Mouse (Mus musculus): Measurements from ENCODE around the gene Tmem41b.
"Not testable (repeated sequence)": the region's sequence is repeated elsewhere in the genome, so short reads cannot be mapped to it uniquely, and the experiment has no call there.

Tmem41b gene

DNA sequence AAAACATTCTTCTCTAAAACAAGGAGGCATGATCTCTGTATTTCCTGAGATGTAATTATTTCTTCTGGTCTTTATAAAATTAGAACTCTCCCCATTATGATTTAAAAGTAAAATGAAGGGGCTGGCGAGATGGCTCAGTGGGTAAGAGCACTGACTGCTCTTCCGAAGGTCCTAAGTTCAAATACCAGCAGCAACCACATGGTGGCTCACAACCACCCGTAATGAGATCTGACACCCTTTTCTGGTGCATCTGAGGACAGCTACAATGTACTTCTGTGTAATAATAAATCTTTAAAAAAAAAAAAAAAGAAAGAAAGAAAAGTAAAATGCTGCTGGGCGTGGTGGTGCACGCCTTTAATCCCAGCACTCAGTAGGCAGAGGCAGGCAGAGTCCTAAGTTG, 9.6 kb downstream of the Tmem41b start:
- DNase-seq (ENCODE audit: low read depth, low spot score), result not testable (repeated sequence)

DNA sequence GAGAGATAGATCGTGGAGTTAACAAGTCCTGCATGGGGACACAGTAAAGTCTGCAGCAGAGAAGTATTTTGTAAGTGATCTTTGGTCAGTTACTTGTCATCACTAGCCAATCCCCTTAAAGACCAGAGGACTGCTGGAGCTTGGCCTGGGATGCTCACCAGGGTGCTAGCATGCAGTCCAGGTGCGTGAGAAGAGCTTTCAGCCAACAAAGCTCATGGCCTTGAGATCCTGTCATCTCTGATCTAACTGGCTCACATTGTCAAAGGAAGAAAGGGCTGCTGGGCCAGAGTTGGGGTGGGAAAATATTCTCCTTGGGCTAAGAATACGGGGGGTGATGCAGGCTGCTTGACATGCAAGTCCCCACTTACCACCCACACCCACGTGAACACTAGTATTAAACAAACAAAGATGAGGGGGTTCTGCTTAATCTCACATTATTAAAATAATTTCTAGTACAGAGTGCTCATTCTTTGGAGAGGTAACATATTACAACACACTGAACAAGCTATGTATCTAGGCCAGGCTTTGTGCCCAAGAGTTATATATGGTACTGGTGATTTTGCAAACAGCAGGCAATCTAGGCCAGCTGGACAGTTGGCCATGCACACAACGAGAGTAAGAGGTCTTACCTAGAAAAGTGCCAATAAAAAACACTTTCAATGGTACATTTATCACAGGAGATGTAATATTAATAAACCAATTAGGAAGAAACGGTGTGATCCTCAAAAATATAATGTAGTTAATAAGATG, 10.6 kb downstream of the Tmem41b start:
- DNase-seq (ENCODE audit: low read depth, low spot score), result no peak

- DNase-seq (ENCODE audit: low read depth, low spot score), result no peak
These were observed 17.2 kb downstream of the Tmem41b start for GRCm38 (mm10) chr7:109969542-109969941.

DNA sequence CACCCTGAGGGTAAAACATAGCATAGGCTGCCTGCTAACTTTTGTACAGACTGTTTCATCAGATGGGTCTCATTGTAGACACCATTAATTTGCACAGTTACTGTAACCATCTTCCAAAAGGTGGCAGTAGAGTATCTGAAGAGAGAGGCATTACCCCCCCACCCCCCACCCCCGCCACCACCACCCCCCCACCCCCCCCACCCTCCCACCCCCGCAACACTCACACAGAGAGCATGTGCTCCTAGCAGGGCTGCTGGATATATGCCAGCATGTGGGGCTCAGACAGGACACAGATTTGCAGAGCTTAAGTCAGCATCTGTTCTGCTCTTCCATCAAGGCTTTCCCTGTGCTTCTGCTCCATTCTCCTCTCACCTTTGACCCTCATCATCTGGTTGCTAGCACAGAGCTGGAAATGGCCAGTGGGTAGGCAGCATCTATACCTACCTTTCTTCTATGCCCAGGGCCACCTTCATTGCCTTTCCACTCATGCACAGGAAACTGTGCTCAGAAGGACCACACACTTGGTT, 17.7 kb downstream of the Tmem41b start:
- peak; percentile 93 for DNase-seq (ENCODE audit: low read depth, low spot score)

- DNase-seq (ENCODE audit: low read depth, low spot score), result no peak
These were observed 18.7 kb downstream of the Tmem41b start for GRCm38 (mm10) chr7:109967805-109968579.

GRCm38 (mm10) chr7:109965658-109966057, 21.1 kb downstream of the Tmem41b start:
- no peak for DNase-seq (ENCODE audit: low read depth, low spot score)

- DNase-seq (ENCODE audit: low read depth, low spot score), result no peak
These were observed 23.0 kb downstream of the Tmem41b start for GRCm38 (mm10) chr7:109963707-109964106.

DNA sequence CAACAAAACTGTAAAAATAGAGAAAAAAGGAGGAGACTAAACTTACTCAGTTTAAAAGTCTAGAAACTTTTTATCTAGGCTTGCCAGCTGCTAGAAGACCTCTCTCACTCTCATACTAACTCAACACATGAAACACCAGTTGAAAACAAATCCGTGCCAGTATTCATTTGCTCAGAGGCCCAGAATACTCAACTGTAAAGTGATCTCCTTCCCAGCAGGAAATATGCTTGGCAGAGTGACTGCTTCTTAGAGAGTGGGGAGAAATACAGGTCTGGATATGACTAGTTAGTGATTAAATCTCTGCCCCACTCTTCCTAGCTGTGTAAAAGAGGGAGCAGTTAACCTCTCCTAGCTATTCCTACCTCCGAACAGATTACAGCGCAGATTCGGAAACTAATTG, 24.1 kb downstream of the Tmem41b start:
- DNase-seq (ENCODE audit: low read depth, low spot score), result no peak

DNA sequence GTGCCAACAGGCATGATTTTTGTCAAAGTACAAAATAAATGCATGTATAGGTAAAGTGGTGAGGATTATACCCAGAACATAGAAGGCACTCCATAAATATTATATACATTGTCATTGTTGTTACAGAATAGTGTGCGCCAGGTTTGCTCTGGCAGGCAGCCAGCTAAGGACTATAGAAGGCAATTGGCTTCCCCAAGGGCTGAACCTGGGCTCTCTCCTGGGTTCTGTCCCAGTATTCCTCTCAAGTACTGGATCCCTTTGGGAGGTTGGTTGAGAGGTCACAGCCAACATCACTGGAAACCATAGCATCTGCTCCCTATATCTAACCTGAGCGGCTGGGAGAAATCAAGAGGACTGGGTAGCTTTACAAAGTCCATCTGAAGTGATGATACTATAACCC, 25.2 kb downstream of the Tmem41b start:
- no peak for DNase-seq (ENCODE audit: low read depth, low spot score)

GRCm38 (mm10) chr7:109960613-109961154, 26.0 kb downstream of the Tmem41b start:
- no peak for DNase-seq (ENCODE audit: low read depth, low spot score)

DNA sequence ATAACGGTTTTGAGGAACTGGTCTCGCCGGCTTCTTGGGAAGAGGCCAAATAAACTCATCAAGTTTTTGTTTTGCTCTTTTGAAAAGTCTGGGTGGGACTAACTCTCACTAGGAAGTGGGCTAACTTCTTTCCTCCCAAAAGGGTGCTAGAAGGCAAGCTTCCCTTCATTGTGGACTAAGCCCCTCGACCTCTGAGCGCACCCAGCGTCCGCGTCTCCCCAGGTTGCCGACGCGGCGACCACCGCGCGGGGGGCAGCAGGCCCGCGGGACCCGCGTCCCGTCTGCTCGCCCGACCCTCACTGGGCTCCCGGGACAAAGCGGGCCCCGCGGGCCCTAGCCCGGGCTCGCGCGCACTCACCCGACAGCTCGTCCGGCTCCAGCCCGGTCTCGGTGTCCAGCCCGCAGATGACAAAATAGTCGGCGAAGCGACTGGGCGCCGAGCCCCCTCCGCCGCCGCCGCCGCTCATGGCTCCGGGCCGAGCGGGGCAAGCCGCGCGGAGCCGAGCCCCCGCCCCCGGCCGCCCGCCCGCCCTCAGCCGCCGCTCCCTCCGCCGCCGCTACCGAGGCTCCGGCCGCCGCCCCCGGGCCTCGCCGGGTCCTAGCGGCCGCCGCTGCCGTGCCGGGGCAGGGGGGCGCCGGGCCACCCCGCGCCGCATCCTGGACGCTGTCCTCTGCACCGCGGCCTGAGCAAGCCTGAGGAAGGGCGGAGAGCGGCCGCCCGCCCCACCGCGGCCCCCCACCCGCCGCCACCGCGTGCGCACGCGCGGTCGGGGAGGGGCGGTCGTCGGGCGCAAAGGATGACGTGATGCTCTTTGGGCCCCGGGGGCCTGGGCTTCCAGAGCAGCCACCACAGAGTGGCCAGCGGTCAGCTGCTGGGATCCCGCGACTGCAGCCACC, 26.8 kb downstream of the Tmem41b start, which contains the start of gene Dennd5a:
Gene Dennd5a, minus strand, starts transcription at position 755 of the 897 bp plus-strand sequence.
- DNase-seq (ENCODE audit: low read depth, low spot score), result peak; percentile 85

- no peak for DNase-seq (ENCODE audit: low read depth, low spot score)
These were observed 27.6 kb downstream of the Tmem41b start for GRCm38 (mm10) chr7:109958843-109959715.

GRCm38 (mm10) chr7:109957996-109958789, 28.5 kb downstream of the Tmem41b start:
- no peak for DNase-seq (ENCODE audit: low read depth, low spot score)

DNA sequence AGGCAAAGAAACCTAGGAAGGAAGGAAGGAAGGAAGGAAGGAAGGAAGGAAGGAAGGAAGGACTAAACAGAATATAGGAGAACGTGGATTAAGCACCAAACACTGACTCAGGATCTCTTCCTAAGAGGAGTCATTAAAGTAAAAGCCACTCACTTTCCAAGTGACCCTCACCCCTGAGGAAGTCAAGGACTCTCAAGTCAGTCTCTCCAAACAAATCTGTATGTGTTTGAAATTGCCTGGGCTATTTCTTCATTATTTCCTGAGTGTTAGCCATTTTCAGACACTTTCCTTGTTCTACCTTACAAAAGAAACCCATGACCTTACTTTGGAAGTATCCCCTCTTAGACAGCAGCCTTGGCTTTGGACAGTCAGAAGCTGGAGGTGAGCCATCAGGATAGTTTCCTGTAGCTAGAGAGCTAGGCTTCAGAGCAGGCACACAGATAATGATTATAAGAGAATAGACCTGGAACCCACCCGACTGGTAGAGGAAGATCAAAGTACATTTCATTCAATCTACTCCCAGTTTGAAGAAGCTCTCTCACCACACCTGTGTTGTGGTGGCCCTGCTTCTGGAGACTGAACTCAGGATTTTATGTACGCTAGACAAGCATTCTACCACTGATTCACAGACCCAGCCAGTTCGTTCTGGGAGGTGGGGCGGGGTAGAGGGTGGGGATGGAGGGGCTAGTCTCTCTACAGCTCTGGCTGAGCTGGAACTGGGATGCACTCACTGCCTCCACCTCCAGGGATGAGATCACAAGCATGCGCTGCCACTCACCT, 31.9 kb downstream of the Tmem41b start:
- DNase-seq (ENCODE audit: low read depth, low spot score), result no peak

DNA sequence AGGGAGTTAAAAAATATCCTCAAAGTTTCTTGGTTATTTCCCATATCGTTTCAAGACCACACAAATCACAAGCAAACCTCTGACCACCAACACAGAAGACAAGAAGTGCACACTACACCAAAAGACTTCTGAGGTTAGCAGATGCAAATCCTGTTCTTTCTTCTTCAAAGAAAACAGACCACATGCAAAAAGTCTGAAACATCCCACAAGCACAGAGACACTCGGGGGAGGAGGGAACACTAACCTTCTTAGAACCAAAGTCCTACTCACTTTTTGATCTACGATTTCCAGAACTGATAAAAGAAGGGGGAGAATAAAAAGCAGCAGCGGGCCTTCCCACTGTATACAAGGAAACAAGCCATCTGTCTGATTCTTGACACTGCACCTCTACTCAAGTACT, 35.4 kb downstream of the Tmem41b start:
- no peak for DNase-seq (ENCODE audit: low read depth, low spot score)

DNA sequence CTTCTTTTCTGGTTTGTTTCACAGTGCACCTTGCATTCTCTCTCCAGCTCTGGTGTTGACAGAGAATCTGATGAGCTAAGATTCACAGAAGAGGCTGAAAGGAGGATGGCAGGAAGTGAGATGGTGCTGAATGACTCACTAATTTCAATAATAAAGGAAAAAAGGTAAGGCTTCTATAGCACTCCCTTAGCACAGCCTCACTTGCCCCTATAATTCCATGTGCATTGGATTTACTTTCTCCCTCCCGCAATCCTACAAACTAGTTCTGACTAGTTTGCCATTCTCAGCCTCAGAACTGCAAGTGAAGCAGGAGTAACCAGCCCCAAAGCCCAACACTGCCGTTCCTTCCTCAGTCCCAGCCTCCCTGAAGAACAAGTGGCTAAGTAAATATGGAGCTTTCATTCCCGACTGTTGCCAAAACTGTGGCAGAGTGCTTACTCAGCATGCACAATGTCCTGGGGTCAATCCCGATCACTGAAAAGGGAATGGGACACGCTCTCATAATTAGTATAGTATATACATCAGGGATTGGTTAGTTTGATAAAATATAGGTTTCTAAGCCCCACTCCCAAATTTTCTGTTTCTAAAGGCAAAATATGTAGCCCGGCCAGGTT, 42.2 kb downstream of the Tmem41b start:
- no peak for DNase-seq (ENCODE audit: low read depth, low spot score)

DNA sequence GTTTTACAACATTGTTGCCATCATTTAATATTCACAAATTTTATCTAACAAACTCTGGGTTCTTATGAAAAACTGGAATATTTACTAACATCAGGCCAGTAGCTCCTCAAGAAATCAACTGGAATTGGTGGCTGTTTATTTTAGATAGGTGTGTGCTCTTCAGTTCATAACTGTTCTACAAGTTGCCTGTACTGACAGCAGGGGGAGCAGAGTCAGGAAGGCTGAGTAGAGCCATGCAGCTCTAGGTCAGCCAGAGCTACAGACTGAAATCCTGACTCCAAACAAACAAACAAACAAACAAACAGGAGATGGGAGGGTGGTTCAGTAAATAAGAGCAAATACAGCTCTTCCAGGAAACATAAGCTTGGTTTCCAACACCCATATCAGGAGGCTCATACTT, 57.1 kb downstream of the Tmem41b start:
- no peak for DNase-seq (ENCODE audit: low read depth, low spot score)

- no peak for DNase-seq (ENCODE audit: low read depth, low spot score)
These were observed 58.4 kb downstream of the Tmem41b start for GRCm38 (mm10) chr7:109928365-109928764.
